Mouse (Mus musculus): ENCODE data around the gene Taldo1.

Gene Taldo1

GRCm38 (mm10) chr7:141428701-141429100, 36.7 kb downstream of the Taldo1 start:
- DNase-seq, result peak; percentile 70

- DNase-seq, result peak; percentile 96
Observed at GRCm38 (mm10) chr7:141429310-141429709, 37.3 kb downstream of the Taldo1 start, which contains the start of gene Cend1. Gene Cend1, minus strand, starts transcription at chr7:141429491.

GRCm38 (mm10) chr7:141429840-141430584, 38.0 kb downstream of the Taldo1 start:
- peak; percentile 77 for DNase-seq

GRCm38 (mm10) chr7:141430585-141431240, 38.7 kb downstream of the Taldo1 start:
- peak; percentile 71 for DNase-seq

- no peak for DNase-seq
Observed at GRCm38 (mm10) chr7:141431434-141432185, 39.6 kb downstream of the Taldo1 start.

- peak; percentile 86 for DNase-seq
Observed at GRCm38 (mm10) chr7:141432186-141432611, 40.2 kb downstream of the Taldo1 start.

GRCm38 (mm10) chr7:141432741-141433516, 40.9 kb downstream of the Taldo1 start:
- DNase-seq, result peak; percentile 98

- DNase-seq, result peak; percentile 84
Observed at GRCm38 (mm10) chr7:141433517-141434400, 41.8 kb downstream of the Taldo1 start.

GRCm38 (mm10) chr7:141434464-141434863, 42.5 kb downstream of the Taldo1 start:
- DNase-seq, result peak; percentile 90

- DNase-seq, result peak; percentile 85
Observed at GRCm38 (mm10) chr7:141435129-141435855, 43.3 kb downstream of the Taldo1 start.

GRCm38 (mm10) chr7:141435856-141436522, 44.0 kb downstream of the Taldo1 start:
- DNase-seq, result no peak

GRCm38 (mm10) chr7:141436523-141436892, 44.5 kb downstream of the Taldo1 start:
- peak; percentile 54 for DNase-seq

- DNase-seq, result peak; percentile 90
Observed at GRCm38 (mm10) chr7:141437178-141438120, 45.5 kb downstream of the Taldo1 start, which contains the start of gene Slc25a22. Gene Slc25a22, minus strand, starts transcription at chr7:141437892.

- DNase-seq, result peak; percentile 94
Observed at GRCm38 (mm10) chr7:141438201-141438968, 46.4 kb downstream of the Taldo1 start.

GRCm38 (mm10) chr7:141439140-141439679, 47.2 kb downstream of the Taldo1 start:
- DNase-seq, result peak; percentile 65

- peak; percentile 72 for DNase-seq
Observed at GRCm38 (mm10) chr7:141439811-141440210, 47.8 kb downstream of the Taldo1 start.

GRCm38 (mm10) chr7:141440613-141441012, 48.6 kb downstream of the Taldo1 start:
- peak; percentile 85 for DNase-seq

- DNase-seq, result peak; percentile 63
Observed at GRCm38 (mm10) chr7:141441460-141441859, 49.5 kb downstream of the Taldo1 start.

Measured in cerebellum, adult 9-11 months (tissue).